Mouse (Mus musculus): ENCODE data around the gene Gorasp2. TPM values are rescaled to one million over a fixed set of nuclear protein-coding genes. Genes with fewer than 3 reads are reported as not detected.

Gorasp2 gene
- total RNA-seq, 2 experiments from 2014 or later: 92.7 to 96.6 TPM

- no peak for DNase-seq (ENCODE audit: extremely low spot score in 1 of 2, low spot score in 2 of 2)
- Histone ChIP-seq H3K27ac (no peak overlapping the region), H3K4me3 (no peak overlapping the region)
- intact Hi-C loops (cut with DNase I): no loop called here
- no peak for TF ChIP-seq CTCF (IDR thresholded peaks at IDR 0.05)
Measured at GRCm38 (mm10) chr2:70667016-70667415, 5.6 kb downstream of the Gorasp2 start.

- H3K4me3 ChIP-seq: no peak overlapping the region
- intact Hi-C loops (cut with DNase I): no loop called here
- H3K27ac ChIP-seq: no peak overlapping the region
- no peak for DNase-seq (ENCODE audit: extremely low spot score in 1 of 2, low spot score in 2 of 2)
- TF ChIP-seq CTCF (IDR thresholded peaks at IDR 0.05): no peak
Measured at GRCm38 (mm10) chr2:70669241-70669640, 7.9 kb downstream of the Gorasp2 start.

- no peak overlapping the region for H3K27ac ChIP-seq
- intact Hi-C loops (cut with DNase I): no loop called here
- no peak for TF ChIP-seq CTCF (IDR thresholded peaks at IDR 0.05)
- no peak overlapping the region for H3K4me3 ChIP-seq
- DNase-seq (ENCODE audit: extremely low spot score in 1 of 2, low spot score in 2 of 2): no peak
Measured at GRCm38 (mm10) chr2:70669896-70670295, 8.5 kb downstream of the Gorasp2 start.

GRCm38 (mm10) chr2:70672476-70672875, 11.1 kb downstream of the Gorasp2 start:
- intact Hi-C loops (cut with DNase I): no loop called here
- H3K27ac ChIP-seq: no peak overlapping the region
- no peak for DNase-seq (ENCODE audit: extremely low spot score in 1 of 2, low spot score in 2 of 2)
- TF ChIP-seq CTCF (IDR thresholded peaks at IDR 0.05): no peak
- H3K4me3 ChIP-seq: no peak overlapping the region

- Histone ChIP-seq H3K27ac (no peak overlapping the region), H3K4me3 (no peak overlapping the region)
- TF ChIP-seq CTCF (IDR thresholded peaks at IDR 0.05): peak; percentile 58
- intact Hi-C loops (cut with DNase I): no loop called here
- DNase-seq (ENCODE audit: extremely low spot score in 1 of 2, low spot score in 2 of 2): no peak
Measured at GRCm38 (mm10) chr2:70673445-70674126, 12.2 kb downstream of the Gorasp2 start.

GRCm38 (mm10) chr2:70682324-70682723, 20.9 kb downstream of the Gorasp2 start:
- intact Hi-C loops (cut with DNase I): no loop called here
- Histone ChIP-seq H3K4me3 (no peak overlapping the region), H3K27ac (no peak overlapping the region)
- no peak for TF ChIP-seq CTCF (IDR thresholded peaks at IDR 0.05)
- DNase-seq (ENCODE audit: extremely low spot score in 1 of 2, low spot score in 2 of 2): no peak

DNA sequence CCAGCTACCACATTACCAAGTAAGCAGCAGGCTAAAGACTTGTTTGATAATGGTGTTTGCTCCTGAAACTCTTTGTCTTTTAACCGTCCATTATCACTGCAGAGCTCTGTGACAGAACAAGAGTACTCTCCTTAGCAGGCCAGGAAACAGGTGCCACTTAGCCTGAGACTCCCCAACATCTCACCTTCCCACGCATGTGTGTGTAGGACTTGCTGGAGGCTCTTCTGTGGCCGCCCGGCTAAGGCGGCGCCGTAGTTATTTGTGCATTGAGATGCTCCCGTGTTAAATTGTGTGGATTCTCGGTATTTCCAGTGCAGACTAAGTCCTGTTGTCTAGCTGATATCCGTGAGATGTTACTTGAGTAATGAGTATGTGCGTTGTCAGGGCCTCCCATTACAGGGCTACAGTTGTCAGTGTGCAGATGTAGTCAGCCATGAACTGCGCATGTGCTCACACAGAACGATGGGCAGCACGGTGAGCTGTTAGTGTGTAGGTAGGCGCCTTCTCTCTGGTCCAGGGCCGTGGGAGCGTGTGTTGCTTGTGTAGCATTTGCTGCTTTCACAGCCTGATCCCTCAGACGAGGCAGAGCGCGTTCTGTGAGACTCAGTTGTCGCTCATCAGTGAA, 27.2 kb downstream of the Gorasp2 start:
- peak; percentile 24 to 50 for DNase-seq (ENCODE audit: extremely low spot score in 1 of 2, low spot score in 2 of 2)
- no peak for TF ChIP-seq CTCF (IDR thresholded peaks at IDR 0.05)
- Histone ChIP-seq H3K27ac (no peak overlapping the region; the same call in 1 of the 2 replicates), H3K4me3 (no peak overlapping the region)
- intact Hi-C loops (cut with DNase I): no loop called here

- intact Hi-C loops (cut with DNase I): no loop called here
- no peak for DNase-seq (ENCODE audit: extremely low spot score in 1 of 2, low spot score in 2 of 2)
Measured at GRCm38 (mm10) chr2:70690195-70690594, 28.8 kb downstream of the Gorasp2 start.

DNA sequence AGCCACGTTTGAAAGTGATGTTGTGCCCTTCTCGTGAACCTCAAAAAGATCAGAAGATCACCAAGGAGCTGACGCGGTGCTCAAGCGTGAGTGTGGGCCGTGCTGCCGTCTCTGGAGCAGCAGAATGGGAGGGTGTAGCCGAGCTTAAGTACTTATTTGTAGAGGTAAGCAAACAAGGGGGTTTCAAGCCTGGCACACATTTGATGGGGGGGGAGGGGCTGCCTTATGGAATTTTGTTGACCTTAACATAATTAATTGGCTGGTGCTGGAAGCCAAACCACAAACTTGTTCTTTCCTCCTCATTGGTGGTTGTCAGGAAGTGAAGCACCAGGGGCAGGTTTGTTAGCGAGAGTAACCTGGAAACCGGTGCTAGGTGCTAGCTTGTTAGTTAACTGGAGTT, 34.3 kb downstream of the Gorasp2 start:
- no peak for TF ChIP-seq CTCF (IDR thresholded peaks at IDR 0.05)
- no peak for DNase-seq (ENCODE audit: extremely low spot score in 1 of 2, low spot score in 2 of 2)
- H3K4me3 ChIP-seq: no peak overlapping the region
- intact Hi-C loops (cut with DNase I): no loop called here
- no peak overlapping the region for H3K27ac ChIP-seq

More at GRCm38 (mm10) chr2:70690195-70690594, 28.8 kb downstream of the Gorasp2 start:
- H3K27ac ChIP-seq: no peak overlapping the region
- no peak overlapping the region for H3K4me3 ChIP-seq
- no peak for TF ChIP-seq CTCF (IDR thresholded peaks at IDR 0.05)

- no peak for DNase-seq (ENCODE audit: extremely low spot score in 1 of 2, low spot score in 2 of 2)
- no peak overlapping the region for H3K27ac ChIP-seq
- no peak overlapping the region for H3K4me3 ChIP-seq
- intact Hi-C loops (cut with DNase I): loop anchor here (10.0 kb wide), 1 partner anchor 544 kb away; no protein-coding TSS in a partner anchor
- TF ChIP-seq CTCF (IDR thresholded peaks at IDR 0.05): no peak
Measured at GRCm38 (mm10) chr2:70700851-70701250, 39.5 kb downstream of the Gorasp2 start.

DNA sequence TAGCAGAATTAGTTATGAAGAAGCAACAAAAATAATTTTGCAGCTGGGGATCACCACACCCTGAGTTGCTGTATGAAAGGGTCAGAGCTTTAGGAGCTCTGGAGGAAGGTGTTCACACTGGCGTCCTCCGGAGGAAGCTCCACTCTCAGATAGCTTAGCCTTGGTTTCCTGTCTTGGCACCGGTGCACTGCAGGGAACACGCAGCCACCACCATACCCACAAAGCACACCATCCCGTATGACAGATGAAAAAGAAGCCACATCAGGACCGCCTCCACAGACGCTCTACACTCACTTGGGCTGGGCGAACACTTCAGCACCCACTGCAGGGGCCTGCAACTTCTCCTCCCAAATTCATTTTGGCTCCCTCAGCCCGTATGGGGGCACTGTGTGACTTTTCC, 40.2 kb downstream of the Gorasp2 start:
- Histone ChIP-seq H3K4me3 (no peak overlapping the region), H3K27ac (no peak overlapping the region)
- no peak for TF ChIP-seq CTCF (IDR thresholded peaks at IDR 0.05)
- intact Hi-C loops (cut with DNase I): loop anchor here (10.0 kb wide), 1 partner anchor 543 kb away; no protein-coding TSS in a partner anchor
- DNase-seq (ENCODE audit: extremely low spot score in 1 of 2, low spot score in 2 of 2): no peak

DNA sequence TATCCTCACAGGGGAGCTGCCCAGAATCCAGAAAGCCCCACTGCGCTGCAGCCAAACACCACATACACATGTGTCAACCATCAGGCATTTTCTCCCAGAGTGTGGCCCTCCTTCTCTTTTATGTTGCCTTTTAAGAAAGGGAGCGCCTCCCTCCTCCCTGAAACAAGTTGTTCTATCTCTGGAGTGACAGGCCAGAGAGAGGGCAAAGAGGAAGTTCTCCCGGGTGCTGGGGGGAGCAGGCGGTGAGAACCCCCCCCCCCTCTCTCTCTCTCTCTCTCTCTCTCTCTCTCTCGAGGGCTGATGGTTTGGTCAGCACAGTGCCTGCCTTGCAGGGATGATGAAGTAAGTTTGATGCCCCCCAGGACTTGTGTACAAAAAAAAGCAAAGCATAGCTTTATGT, 41.0 kb downstream of the Gorasp2 start:
- TF ChIP-seq CTCF (IDR thresholded peaks at IDR 0.05): no peak
- intact Hi-C loops (cut with DNase I): loop anchor here (10.0 kb wide), 1 partner anchor 542 kb away; no protein-coding TSS in a partner anchor
- no peak overlapping the region for H3K4me3 ChIP-seq
- no peak overlapping the region for H3K27ac ChIP-seq
- no peak for DNase-seq (ENCODE audit: extremely low spot score in 1 of 2, low spot score in 2 of 2)

Measured in left cerebral cortex, adult 2 months (tissue).